Mouse (Mus musculus) kidney, postnatal 4 days (tissue): ENCODE results near the gene Cd3eap.

Experiments used
- DNase-seq, 2 experiments: peaks; one replicate each; pipeline ENCODE4 v3.0.0; 2021; ENCODE audit warnings: mixed read lengths in 2 of 2

Gene Cd3eap

GRCm38 (mm10) chr7:19361720-19362119 is 2.4 kb upstream of the Cd3eap start:
- DNase-seq: peak; percentile 82 to 84

GRCm38 (mm10) chr7:19360944-19361343 is 1.7 kb upstream of the Cd3eap start:
- DNase-seq: peak; percentile 91 to 95

GRCm38 (mm10) chr7:19359892-19360641 is 784 bp upstream of the Cd3eap start:
- DNase-seq: peak; percentile 77 to 83

- no peak for DNase-seq
Measured at GRCm38 (mm10) chr7:19358634-19359033, 649 bp downstream of the Cd3eap start.

GRCm38 (mm10) chr7:19357381-19358375 is 1.6 kb downstream of the Cd3eap start:
- no peak for DNase-seq

GRCm38 (mm10) chr7:19356311-19356710 is 3.0 kb downstream of the Cd3eap start:
- no peak for DNase-seq

GRCm38 (mm10) chr7:19354991-19355390 is 4.3 kb downstream of the Cd3eap start:
- no peak for DNase-seq

GRCm38 (mm10) chr7:19350221-19350620 is 9.1 kb downstream of the Cd3eap start:
- no peak for DNase-seq

GRCm38 (mm10) chr7:19349188-19349915 is 9.9 kb downstream of the Cd3eap start:
- no peak for DNase-seq

- DNase-seq: peak; percentile 97 to 98
Measured at GRCm38 (mm10) chr7:19344938-19345471, 14.3 kb downstream of the Cd3eap start.

GRCm38 (mm10) chr7:19344237-19344847 is 14.9 kb downstream of the Cd3eap start, which contains the start of gene Ercc1:
Gene Ercc1, plus strand, starts transcription at chr7:19344778.
- DNase-seq: no peak

- DNase-seq: peak; percentile 83 to 85
Measured at GRCm38 (mm10) chr7:19343210-19343808, 16.0 kb downstream of the Cd3eap start.

- DNase-seq: peak; percentile 89 to 91
Measured at GRCm38 (mm10) chr7:19342481-19343027, 16.7 kb downstream of the Cd3eap start.

GRCm38 (mm10) chr7:19341761-19342409 is 17.4 kb downstream of the Cd3eap start:
- DNase-seq: peak; percentile 39 to 44

GRCm38 (mm10) chr7:19341250-19341649 is 18.0 kb downstream of the Cd3eap start:
- DNase-seq: no peak

- no peak for DNase-seq
Measured at GRCm38 (mm10) chr7:19338596-19338995, 20.7 kb downstream of the Cd3eap start.

GRCm38 (mm10) chr7:19338060-19338459 is 21.2 kb downstream of the Cd3eap start:
- DNase-seq: no peak

GRCm38 (mm10) chr7:19337122-19337521 is 22.2 kb downstream of the Cd3eap start:
- no peak for DNase-seq

- peak; percentile 45 to 60 for DNase-seq
Measured at GRCm38 (mm10) chr7:19335583-19335982, 23.7 kb downstream of the Cd3eap start.

GRCm38 (mm10) chr7:19332709-19333352 is 26.5 kb downstream of the Cd3eap start:
- peak; percentile 73 to 80 for DNase-seq
